Mouse (Mus musculus) B cell, adult 2 months (primary cell): ENCODE measurements at regions not wholly inside any gene's neighbourhood (a gene's known extent, or its start where the extent isn't known, plus 50 kb on each side); places are given as distances from the start of the nearest gene placed in this dataset.

ENCODE experiments used
- DNase-seq, 2 experiments: peaks; one replicate each; pipeline ENCODE4 v3.0.0; 2022

GRCm38 (mm10) chr5:43093647-43094326 is 139.2 kb upstream of the Cpeb2 start:
- no peak for DNase-seq

- no peak for DNase-seq
These were observed 138.6 kb upstream of the Cpeb2 start for GRCm38 (mm10) chr5:43094329-43094898.

DNA sequence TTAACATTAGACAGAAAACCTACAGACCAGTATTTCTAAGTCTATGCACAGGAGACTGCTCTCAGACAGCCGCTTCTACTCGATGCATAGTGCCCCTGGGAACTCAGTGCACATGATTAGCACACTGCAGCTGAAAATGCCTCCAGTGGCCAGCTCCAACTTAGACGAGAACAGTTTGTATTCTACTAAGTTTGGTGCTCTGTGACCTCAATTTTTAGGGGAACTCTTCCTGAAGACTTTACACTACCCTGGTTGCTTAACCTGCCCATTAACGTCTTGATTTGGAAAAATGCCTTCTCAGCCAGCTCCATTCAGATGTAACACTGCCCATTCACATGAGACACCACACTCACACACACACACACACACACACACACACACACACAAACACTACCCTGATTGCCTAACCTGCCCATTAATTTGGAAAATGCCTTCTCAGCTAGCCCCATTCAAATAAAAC is 130.9 kb upstream of the Cpeb2 start:
- DNase-seq = no peak

DNA sequence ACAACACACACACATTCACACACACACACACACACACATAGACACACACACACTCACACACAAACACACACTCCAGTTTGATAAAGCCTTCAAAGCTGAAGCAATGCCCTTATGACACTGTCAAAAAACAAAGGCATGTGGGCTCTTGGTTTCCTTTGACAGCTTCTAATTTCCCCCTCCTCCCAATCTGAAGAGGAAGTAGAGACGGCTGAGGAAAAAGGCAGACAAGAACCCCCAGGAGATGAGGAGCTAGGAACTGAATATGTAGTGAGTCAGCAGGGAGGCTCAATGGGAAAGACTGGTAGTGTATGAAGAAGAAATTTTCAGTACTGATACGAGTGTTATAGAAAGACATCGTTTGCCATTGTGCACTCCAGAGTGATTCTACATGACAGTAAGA is 130.4 kb upstream of the Cpeb2 start:
- no peak for DNase-seq

- no peak for DNase-seq
These were observed 129.2 kb upstream of the Cpeb2 start for GRCm38 (mm10) chr5:43103728-43104127.

- no peak for DNase-seq
These were observed 127.4 kb upstream of the Cpeb2 start for GRCm38 (mm10) chr5:43105528-43105927.

DNA sequence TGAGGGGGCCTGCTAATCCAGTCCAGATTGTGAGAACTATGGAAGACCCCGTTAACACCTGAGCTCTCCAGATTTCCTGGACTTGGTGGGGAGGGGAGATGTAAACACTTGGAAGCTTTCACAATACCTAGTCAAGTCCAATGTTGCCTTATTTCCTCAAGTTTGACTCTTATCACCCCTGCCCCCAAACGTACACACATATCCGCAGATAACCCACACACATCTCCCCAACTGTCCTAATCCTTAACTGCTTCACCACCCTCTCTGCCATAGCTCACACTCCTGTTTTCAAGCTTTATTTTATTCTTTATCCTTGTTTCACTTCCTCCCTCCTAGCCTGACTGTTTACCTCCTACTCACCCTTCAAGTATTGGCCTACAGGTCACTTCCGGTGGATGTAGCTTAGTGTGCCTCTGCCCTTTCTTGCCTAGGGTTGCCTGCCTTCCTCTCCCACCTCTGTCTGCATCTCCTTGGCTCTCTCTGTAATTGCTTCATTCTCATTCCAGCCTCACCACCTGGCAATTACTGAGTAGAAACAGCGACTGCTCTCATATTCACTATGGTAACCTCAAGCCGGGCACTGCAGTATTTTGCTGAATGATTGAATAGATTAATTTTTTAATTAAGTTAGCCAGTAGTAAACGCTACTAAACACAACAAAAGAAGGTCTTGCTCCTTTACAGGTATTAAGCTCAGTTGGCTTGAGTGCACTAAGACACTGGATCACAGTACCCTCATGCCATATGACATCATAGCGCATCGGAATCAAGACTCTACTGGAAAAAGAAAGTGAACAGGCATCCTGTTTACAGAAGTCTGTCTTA is 125.3 kb upstream of the Cpeb2 start:
- DNase-seq = no peak

DNA sequence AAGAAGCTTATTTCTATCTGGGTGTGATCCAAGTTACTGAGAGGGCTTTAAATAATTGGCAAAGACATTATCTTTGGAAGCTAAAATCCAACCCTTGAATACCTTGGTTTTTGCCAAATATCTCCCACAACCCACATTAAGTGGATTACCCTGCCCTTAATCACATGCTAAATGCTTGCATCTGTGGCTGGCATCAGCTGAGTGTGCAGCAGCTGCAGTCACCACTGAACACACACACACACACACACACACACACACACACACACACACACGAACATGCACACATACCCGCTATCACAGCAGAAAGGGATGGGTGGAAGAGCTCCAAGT is 124.7 kb upstream of the Cpeb2 start:
- DNase-seq = no peak

- DNase-seq = no peak
These were observed 122.8 kb upstream of the Cpeb2 start for GRCm38 (mm10) chr5:43110122-43110521.

- DNase-seq = no peak
These were observed 121.2 kb upstream of the Cpeb2 start for GRCm38 (mm10) chr5:43111740-43112139.

DNA sequence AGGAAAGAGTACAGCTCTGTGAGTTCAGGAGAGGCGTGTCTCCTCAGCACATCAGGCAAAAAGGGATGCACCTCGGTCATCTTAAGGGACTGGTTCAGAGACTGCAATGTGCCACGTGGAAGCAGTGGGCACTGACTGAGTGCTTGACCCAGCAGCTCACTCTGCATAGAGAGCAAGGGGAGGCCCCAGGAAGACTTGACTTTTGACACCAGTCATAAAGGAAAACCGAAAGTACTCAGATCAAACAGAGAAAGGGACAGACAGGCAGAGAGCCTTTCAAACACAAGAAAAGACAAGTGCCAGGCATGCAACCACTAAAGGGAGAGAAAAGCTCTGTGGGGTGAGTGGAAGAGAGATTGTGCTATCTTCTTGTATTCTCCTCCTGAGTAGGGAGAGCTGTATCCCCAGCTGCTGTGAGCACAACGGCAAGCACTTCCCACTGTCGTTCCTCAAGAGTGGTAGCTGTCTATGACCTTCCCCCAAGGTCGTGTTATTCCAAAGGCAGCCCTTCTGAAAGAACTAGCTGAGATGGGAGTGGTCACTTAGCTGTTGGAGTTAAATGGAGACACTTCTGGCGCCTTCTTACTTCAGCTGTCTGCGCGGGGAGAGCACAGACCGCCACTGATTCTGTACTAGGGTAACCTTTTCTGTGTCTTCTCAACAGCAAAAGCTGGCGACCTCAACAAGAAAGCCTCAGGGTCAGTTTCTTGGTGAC is 119.4 kb upstream of the Cpeb2 start:
- no peak for DNase-seq

GRCm38 (mm10) chr5:43115507-43115906 is 117.5 kb upstream of the Cpeb2 start:
- DNase-seq = no peak

DNA sequence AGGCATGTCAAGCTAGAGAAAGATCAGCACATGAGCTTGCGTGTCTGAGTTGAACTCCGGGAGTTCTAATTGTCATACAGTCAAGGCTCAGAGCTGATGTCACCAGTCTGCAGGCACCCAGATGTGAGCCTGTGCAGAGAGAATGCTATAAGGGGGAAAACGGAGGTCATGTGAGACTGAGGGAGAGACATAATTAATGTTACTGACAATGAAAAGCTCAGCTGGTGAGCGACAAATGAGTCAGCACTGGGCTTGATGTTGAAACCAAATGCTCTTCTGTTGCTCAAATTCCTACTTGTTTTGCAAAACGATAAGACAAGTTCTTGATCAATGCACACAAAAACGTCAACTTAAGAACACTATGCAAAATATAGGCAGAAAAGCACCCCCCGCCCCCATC is 116.1 kb upstream of the Cpeb2 start:
- DNase-seq = no peak

DNA sequence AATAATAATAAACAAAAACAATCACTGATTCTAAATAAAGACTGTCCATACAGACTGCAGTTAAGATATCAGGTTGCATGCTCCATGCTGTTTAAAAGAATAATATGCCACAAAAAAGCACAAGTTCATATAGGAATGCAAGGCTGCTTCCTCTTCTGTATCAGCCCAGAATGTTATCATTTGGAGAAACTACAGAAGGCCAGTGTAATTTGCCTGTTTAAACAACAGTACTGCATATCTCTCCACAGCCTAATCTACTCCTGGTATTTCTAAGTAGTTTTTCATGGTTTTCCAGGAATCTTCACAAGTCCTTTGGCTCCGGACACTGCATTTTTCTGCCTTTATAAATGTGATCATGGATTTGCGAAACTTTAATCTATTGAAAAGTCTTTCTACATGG is 111.9 kb upstream of the Cpeb2 start:
- DNase-seq = no peak

DNA sequence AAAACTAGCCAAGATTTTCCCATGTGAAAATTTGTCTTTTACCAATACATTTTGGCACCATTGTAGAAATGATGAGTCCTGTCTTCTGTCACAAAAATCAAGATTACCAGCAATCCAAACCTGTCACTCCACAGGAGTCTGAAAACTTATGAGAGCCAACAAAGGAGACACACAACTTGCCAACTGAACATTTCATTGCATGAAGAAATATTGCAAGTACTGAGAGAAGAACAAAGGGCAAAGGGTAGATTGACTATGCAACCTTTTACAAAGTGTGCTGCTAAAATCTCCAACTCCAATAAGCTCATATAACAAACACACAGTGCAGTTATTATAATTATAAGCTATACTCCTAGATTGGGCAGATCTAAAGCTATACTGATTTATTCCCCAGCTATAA is 108.7 kb upstream of the Cpeb2 start:
- no peak for DNase-seq

DNA sequence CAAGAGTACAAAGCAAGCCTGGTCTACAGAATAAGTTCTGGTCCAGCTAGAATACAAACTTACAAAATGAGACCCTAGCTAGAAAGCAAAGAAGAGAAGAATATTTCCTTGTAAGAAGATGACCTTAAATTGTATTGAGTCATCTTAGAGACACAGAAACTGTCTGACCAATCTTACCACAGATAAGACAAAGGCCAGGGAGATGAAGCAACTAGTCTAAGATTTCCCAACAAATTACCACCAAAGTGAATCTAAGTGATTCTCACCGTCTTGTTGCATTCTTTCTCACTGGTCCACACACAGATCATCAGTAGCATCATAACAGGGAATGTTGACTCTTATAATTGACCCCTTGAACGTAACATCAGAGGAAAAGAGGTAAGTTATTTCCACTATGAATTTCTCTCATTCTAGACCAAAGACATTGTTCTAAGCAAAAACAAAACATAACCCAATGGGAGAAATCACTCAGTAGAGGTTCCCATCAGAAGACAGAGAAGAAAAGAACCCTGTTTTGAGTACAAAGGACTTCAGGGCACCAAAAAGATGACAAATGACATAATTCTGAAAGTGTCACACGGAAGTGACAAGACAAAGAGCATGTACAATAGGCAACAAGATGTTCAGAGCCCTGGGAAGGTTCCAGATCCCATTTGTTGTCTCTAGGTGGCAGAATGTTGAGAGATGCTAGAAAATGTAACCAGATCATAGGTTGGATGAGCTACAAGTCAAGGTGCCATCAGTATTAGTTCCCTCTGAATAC is 107.0 kb upstream of the Cpeb2 start:
- DNase-seq = no peak

DNA sequence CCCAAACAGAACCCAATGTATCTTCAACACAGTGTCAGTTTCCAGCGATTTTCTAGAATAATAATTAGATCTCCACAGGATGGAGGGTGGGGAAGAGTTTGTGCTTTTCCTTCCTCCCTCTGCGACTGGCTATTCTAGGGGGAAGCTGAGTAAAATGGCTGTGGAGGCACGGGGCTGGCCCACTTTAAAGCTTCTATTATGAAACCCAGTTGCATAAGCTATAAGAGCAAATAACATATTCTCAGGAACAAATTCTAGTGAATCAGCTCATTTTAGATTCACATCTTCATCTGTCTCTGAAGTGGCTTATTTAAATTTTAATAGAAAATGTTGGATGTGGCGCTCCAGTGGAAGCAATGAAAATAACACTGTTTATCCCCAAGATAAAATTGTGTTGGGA is 102.6 kb upstream of the Cpeb2 start:
- no peak for DNase-seq

GRCm38 (mm10) chr5:43130901-43131557 is 101.9 kb upstream of the Cpeb2 start:
- no peak for DNase-seq

GRCm38 (mm10) chr5:43133672-43134071 is 99.3 kb upstream of the Cpeb2 start:
- no peak for DNase-seq

DNA sequence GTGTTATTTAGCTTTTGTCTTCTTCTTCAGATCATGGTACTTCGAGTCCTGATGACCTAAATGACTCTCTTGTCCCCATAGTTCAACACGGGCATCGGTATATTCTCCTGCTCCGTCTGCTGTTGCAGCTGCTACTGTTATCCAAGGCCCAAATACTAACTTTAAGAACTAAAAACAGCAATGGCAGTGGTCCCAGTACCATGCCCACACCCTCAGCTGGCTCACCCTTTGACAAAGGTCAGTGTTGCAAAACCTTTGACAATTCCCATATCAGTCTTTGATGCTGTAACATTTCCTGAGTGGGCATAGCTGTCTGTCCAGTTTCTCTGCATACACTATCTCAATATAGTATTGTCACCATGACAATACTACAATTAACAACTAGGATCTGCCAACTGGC is 96.8 kb upstream of the Cpeb2 start:
- DNase-seq = no peak

DNA sequence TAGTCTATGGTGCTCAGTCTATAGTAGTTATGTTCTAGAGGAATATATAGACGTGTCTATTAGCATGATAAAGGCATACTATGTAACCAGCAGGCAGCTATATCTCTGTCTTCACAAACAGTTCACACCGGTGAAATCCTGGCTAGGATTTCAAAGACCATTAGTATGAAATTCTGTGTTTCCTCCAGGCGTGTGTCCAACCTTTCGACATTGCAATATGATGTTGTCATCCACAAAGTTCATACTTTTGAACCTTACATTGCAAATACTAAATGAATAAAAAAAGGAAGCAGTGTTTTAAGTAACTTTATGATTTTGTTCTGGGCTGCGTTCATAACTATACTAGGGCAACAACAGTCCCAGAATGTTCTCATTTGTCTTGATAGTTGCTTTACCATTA is 95.2 kb upstream of the Cpeb2 start:
- DNase-seq = no peak

- no peak for DNase-seq
These were observed 94.0 kb upstream of the Cpeb2 start for GRCm38 (mm10) chr5:43138931-43139486.
